Mouse (Mus musculus): ENCODE results near the gene Tmem82. TPM values are rescaled to one million over a fixed set of nuclear protein-coding genes. Genes with fewer than 3 reads are reported as not detected.

Gene Tmem82
- polyA plus RNA-seq, 1 experiment from 2014 or later: 0.99 TPM

DNA sequence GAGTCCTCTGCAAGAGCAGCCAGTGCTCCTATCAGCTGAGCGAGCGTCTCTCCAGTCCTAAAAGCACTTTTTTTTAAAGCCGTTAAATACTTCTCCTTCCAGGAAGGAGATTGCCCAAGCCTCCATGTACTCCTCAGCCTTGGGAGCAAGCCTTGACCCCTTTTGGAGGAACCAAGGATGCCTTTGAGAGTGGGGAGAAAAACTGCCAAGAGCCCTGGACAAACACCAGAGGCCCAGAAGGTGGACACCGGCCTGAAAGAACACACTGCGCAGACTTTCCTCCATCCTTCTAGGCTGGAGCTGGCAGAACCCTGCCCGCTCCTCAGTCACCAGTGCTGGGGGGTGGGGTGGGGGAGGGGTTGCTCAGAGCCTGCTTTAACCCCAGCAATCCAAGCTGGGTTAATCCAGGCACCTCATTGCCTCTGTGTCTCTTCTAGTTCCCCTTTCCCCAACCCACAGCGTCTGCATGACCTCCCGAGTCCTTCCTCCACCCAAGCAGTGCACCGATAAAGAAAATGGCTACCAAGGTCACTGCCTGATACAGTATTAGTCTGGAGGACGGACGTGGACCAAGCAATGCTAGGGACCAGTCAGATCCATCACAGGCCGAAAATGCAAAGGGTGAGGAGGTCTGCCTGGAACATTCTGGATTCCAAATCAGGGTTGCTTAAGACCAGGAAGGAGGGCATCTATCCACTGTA, 37.6 kb upstream of the Tmem82 start:
- Histone ChIP-seq H3K4me3 (ENCODE audit: low read length) (no peak overlapping the region), H3K36me3 (ENCODE audit: control insufficient read depth, insufficient read depth, low read length) (peaks cover 2% of the 10 kb centered on the region; the same call in 1 of the 2 replicates), H3K9me3 (ENCODE audit: control insufficient read depth, low read length) (no peaks in the 10 kb centered on the region), H3K9ac (ENCODE audit: low read length) (no peak overlapping the region), H3K4me1 (replicated peaks; ENCODE audit: control insufficient read depth, insufficient read depth, low read length) (peaks cover 7% of the 10 kb centered on the region; the same call in 1 of the 2 replicates), H3K27ac (ENCODE audit: low read length) (0 out of 2 replicates have a peak overlapping the region, but pooled peaks have one; percentile 30), H3K4me2 (ENCODE audit: low read depth, low read length) (no peak overlapping the region), H3K27me3 (ENCODE audit: control insufficient read depth, insufficient read depth, low read depth, low read length) (no peaks in the 10 kb centered on the region)
- no peak for ATAC-seq (ENCODE audit: low read depth)
- WGBS: 73% methylated on average over 12 of the region's 12 CpGs

DNA sequence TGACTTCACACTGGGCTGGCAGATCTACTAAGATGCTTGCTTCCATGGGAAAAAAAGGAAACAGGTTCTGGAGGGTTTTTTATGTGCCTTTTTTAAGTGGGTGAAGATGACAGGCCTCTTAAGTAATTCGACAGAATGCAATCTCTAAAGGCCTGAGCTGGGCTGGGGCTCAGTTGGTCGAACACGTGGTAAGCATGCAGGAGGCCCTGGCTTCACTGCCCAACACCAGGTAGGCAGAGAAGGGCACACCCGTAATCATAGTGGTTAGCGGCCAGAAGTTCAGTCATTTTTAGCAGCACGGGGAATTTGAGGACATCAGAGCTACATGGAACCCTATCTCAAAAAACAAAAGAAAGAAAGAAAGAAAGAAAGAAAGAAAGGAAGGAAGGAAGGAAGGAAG, 36.1 kb upstream of the Tmem82 start:
- Histone ChIP-seq H3K9ac (ENCODE audit: low read length) (no peak overlapping the region), H3K9me3 (ENCODE audit: control insufficient read depth, low read length) (no peaks in the 10 kb centered on the region), H3K4me1 (replicated peaks; ENCODE audit: control insufficient read depth, insufficient read depth, low read length) (peaks cover 10% of the 10 kb centered on the region), H3K36me3 (ENCODE audit: control insufficient read depth, insufficient read depth, low read length) (peaks cover 2% of the 10 kb centered on the region; the same call in 1 of the 2 replicates), H3K4me3 (ENCODE audit: low read length) (no peak overlapping the region), H3K27ac (ENCODE audit: low read length) (no peak overlapping the region), H3K4me2 (ENCODE audit: low read depth, low read length) (no peak overlapping the region), H3K27me3 (ENCODE audit: control insufficient read depth, insufficient read depth, low read depth, low read length) (no peaks in the 10 kb centered on the region)
- ATAC-seq (ENCODE audit: low read depth): no peak
- WGBS: 87% methylated on average over 6 of the region's 6 CpGs

DNA sequence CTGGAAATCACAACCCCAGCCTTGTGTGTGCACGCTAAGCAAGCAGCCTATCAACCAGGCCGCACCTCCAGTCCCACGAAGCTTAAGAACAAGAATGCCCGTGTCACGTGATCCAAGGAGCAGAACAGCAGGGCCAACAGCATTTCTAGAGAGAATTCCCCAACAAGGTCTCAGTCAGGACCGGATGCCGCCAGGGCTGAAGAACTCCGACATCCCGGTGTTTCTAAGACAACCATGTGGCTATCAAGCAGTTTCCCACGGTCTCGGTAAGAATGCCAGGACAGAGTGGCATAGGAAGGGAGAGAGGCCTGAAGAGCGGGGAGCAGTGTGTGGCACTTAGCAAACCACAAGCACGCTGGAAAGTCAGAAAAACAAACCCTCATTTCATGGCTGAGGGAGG, 35.4 kb upstream of the Tmem82 start:
- WGBS: 86% methylated on average over 13 of the region's 13 CpGs
- Histone ChIP-seq H3K4me2 (ENCODE audit: low read depth, low read length) (no peak overlapping the region), H3K9me3 (ENCODE audit: control insufficient read depth, low read length) (no peaks in the 10 kb centered on the region), H3K9ac (ENCODE audit: low read length) (no peak overlapping the region), H3K36me3 (ENCODE audit: control insufficient read depth, insufficient read depth, low read length) (peaks cover 2% of the 10 kb centered on the region; the same call in 1 of the 2 replicates), H3K27ac (ENCODE audit: low read length) (no peak overlapping the region), H3K27me3 (ENCODE audit: control insufficient read depth, insufficient read depth, low read depth, low read length) (no peaks in the 10 kb centered on the region), H3K4me1 (replicated peaks; ENCODE audit: control insufficient read depth, insufficient read depth, low read length) (peaks cover 16% of the 10 kb centered on the region), H3K4me3 (ENCODE audit: low read length) (no peak overlapping the region)
- ATAC-seq (ENCODE audit: low read depth): peak; percentile 47

DNA sequence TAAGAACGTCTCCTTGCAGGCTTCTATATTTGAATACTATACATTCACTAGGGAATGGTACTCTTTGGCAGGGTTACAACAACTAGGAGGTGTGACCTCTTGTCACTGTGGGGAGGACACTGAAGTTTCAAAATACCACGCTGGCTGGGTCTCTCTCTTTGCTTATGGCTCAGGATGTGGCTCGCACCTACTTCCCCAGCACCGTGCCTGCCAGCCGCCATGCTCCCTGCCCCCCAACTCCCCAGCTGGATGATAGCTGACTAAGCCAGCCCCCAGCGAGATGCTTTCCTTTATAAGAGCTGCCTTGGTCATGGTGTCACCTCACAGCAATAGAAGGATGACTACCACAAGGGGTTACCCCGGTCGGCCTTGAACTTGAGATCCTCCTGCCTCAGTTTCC, 34.6 kb upstream of the Tmem82 start:
- no peak for ATAC-seq (ENCODE audit: low read depth)
- no peaks in the 10 kb centered on the region for H3K27me3 ChIP-seq (ENCODE audit: control insufficient read depth, insufficient read depth, low read depth, low read length)
- WGBS: 77% methylated on average over 8 of the region's 8 CpGs
- H3K9me3 ChIP-seq (ENCODE audit: control insufficient read depth, low read length): no peaks in the 10 kb centered on the region
- H3K4me3 ChIP-seq (ENCODE audit: low read length): no peak overlapping the region
- peaks cover 2% of the 10 kb centered on the region; the same call in 1 of the 2 replicates for H3K36me3 ChIP-seq (ENCODE audit: control insufficient read depth, insufficient read depth, low read length)
- no peak overlapping the region for H3K4me2 ChIP-seq (ENCODE audit: low read depth, low read length)
- H3K27ac ChIP-seq (ENCODE audit: low read length): no peak overlapping the region
- H3K9ac ChIP-seq (ENCODE audit: low read length): no peak overlapping the region
- peaks cover 17% of the 10 kb centered on the region for H3K4me1 ChIP-seq (replicated peaks; ENCODE audit: control insufficient read depth, insufficient read depth, low read length)

GRCm38 (mm10) chr4:141651944-141652343, 33.5 kb upstream of the Tmem82 start:
- no peaks in the 10 kb centered on the region; the same call in 1 of the 2 replicates for H3K36me3 ChIP-seq (ENCODE audit: control insufficient read depth, insufficient read depth, low read length)

DNA sequence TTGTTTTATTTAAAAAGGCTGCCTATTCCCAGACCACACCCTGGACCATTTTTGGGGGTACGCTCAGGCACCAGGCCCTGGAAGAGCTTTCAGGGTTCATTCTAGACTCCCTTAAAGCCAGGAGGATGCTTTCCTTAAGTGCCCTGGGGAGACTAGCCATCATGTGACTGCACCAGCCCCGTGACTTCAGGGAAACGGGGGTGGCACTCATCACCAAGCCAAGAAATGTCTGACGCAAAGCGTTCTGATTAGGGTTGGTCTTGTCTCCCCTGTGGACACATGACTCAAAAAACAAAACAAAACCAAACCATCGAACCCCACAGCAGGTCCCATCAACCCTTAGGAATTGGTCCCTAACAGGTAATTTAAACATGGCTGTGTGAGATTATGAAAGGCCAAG, 32.9 kb upstream of the Tmem82 start:
- no peaks in the 10 kb centered on the region for H3K9me3 ChIP-seq (ENCODE audit: control insufficient read depth, low read length)

More at GRCm38 (mm10) chr4:141651944-141652343, 33.5 kb upstream of the Tmem82 start:
- Histone ChIP-seq H3K4me1 (replicated peaks; ENCODE audit: control insufficient read depth, insufficient read depth, low read length) (peaks cover 17% of the 10 kb centered on the region), H3K9ac (ENCODE audit: low read length) (no peak overlapping the region), H3K9me3 (ENCODE audit: control insufficient read depth, low read length) (no peaks in the 10 kb centered on the region), H3K4me2 (ENCODE audit: low read depth, low read length) (no peak overlapping the region), H3K27me3 (ENCODE audit: control insufficient read depth, insufficient read depth, low read depth, low read length) (no peaks in the 10 kb centered on the region), H3K4me3 (ENCODE audit: low read length) (no peak overlapping the region), H3K27ac (ENCODE audit: low read length) (no peak overlapping the region)
- WGBS: 78% methylated on average over 10 of the region's 10 CpGs
- no peak for ATAC-seq (ENCODE audit: low read depth)

DNA sequence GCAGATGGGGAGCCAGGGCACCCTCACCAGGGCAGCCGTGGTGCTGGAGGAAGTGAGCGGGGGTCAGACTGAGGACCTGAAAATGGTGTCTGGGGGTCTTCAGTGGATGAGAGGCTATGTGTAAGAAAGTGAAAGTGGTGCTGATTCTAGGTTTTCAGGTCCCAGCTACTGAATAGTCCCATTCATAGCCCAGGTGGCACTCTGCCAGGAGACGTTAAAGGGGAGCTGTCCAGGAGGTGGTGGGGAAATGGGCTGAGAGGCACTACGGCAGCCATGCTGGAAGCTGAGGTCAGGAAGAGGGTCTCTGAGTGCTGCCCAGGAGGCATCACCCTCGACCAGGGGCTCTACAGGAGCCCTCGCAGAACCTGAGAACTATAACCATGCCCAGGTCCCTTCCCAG, 30.8 kb upstream of the Tmem82 start:
- Histone ChIP-seq H3K27me3 (ENCODE audit: control insufficient read depth, insufficient read depth, low read depth, low read length) (no peaks in the 10 kb centered on the region), H3K36me3 (ENCODE audit: control insufficient read depth, insufficient read depth, low read length) (no peaks in the 10 kb centered on the region; the same call in 1 of the 2 replicates), H3K4me3 (ENCODE audit: low read length) (no peak overlapping the region), H3K9me3 (ENCODE audit: control insufficient read depth, low read length) (no peaks in the 10 kb centered on the region), H3K9ac (ENCODE audit: low read length) (0 out of 2 replicates have a peak overlapping the region, but pooled peaks have one; percentile 37), H3K4me2 (ENCODE audit: low read depth, low read length) (no peak overlapping the region), H3K4me1 (replicated peaks; ENCODE audit: control insufficient read depth, insufficient read depth, low read length) (peaks cover 14% of the 10 kb centered on the region; the same call in 1 of the 2 replicates), H3K27ac (ENCODE audit: low read length) (no peak overlapping the region; the same call in 1 of the 2 replicates)
- 55% methylated on average over 6 of the region's 6 CpGs for WGBS
- ATAC-seq (ENCODE audit: low read depth): no peak

More for the DNA sequence above, 32.9 kb upstream of the Tmem82 start:
- no peak overlapping the region for H3K4me2 ChIP-seq (ENCODE audit: low read depth, low read length)
- H3K27ac ChIP-seq (ENCODE audit: low read length): no peak overlapping the region
- no peak for ATAC-seq (ENCODE audit: low read depth)
- WGBS: 88% methylated on average over 6 of the region's 6 CpGs
- no peaks in the 10 kb centered on the region for H3K27me3 ChIP-seq (ENCODE audit: control insufficient read depth, insufficient read depth, low read depth, low read length)
- peaks cover 16% of the 10 kb centered on the region for H3K4me1 ChIP-seq (replicated peaks; ENCODE audit: control insufficient read depth, insufficient read depth, low read length)
- no peak overlapping the region for H3K9ac ChIP-seq (ENCODE audit: low read length)
- no peak overlapping the region for H3K4me3 ChIP-seq (ENCODE audit: low read length)
- no peaks in the 10 kb centered on the region; the same call in 1 of the 2 replicates for H3K36me3 ChIP-seq (ENCODE audit: control insufficient read depth, insufficient read depth, low read length)

- no peak for ATAC-seq (ENCODE audit: low read depth)
- H3K27me3 ChIP-seq (ENCODE audit: control insufficient read depth, insufficient read depth, low read depth, low read length): no peaks in the 10 kb centered on the region
- no peak overlapping the region for H3K9ac ChIP-seq (ENCODE audit: low read length)
- no peak overlapping the region for H3K4me3 ChIP-seq (ENCODE audit: low read length)
- peaks cover 20% of the 10 kb centered on the region; the same call in 1 of the 2 replicates for H3K4me1 ChIP-seq (replicated peaks; ENCODE audit: control insufficient read depth, insufficient read depth, low read length)
- H3K36me3 ChIP-seq (ENCODE audit: control insufficient read depth, insufficient read depth, low read length): no peaks in the 10 kb centered on the region; the same call in 1 of the 2 replicates
- 92% methylated on average over 5 of the region's 5 CpGs for WGBS
- H3K27ac ChIP-seq (ENCODE audit: low read length): no peak overlapping the region
- no peaks in the 10 kb centered on the region for H3K9me3 ChIP-seq (ENCODE audit: control insufficient read depth, low read length)
- no peak overlapping the region for H3K4me2 ChIP-seq (ENCODE audit: low read depth, low read length)
These were observed 29.8 kb upstream of the Tmem82 start for GRCm38 (mm10) chr4:141648262-141648661.

DNA sequence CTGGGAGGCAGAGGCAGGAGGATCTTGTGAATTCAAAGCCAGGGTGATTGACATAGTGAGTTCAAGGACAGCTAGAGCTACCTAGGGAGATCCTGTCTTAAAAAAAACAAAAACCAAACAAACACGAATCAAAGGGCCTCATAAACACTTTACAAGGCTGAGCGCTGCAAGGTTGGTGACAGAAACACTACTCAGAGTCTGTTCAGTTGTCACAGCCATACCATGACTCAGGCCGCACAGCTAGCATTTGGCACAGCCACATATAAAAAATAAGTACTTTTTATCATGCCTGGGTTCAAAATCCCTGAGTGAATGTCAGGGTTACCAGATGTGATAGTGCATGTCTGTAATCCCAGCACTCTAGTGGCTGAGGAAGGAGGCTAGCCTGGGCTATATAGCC, 28.8 kb upstream of the Tmem82 start:
- no peak for ATAC-seq (ENCODE audit: low read depth)
- Histone ChIP-seq H3K27ac (ENCODE audit: low read length) (no peak overlapping the region), H3K4me3 (ENCODE audit: low read length) (no peak overlapping the region)

More for the DNA sequence above, 28.8 kb upstream of the Tmem82 start:
- peaks cover 28% of the 10 kb centered on the region; the same call in 1 of the 2 replicates for H3K4me1 ChIP-seq (replicated peaks; ENCODE audit: control insufficient read depth, insufficient read depth, low read length)
- no peak overlapping the region for H3K9ac ChIP-seq (ENCODE audit: low read length)
- 87% methylated on average over 3 of the region's 3 CpGs for WGBS
- no peaks in the 10 kb centered on the region for H3K9me3 ChIP-seq (ENCODE audit: control insufficient read depth, low read length)
- H3K4me2 ChIP-seq (ENCODE audit: low read depth, low read length): no peak overlapping the region
- H3K36me3 ChIP-seq (ENCODE audit: control insufficient read depth, insufficient read depth, low read length): no peaks in the 10 kb centered on the region; the same call in 1 of the 2 replicates
- no peaks in the 10 kb centered on the region for H3K27me3 ChIP-seq (ENCODE audit: control insufficient read depth, insufficient read depth, low read depth, low read length)

All from lung, embryonic 16.5 days (tissue).